Mouse (Mus musculus) kidney, postnatal 0 days (tissue): ENCODE results near the gene BC005624. TPM values are rescaled to one million over a fixed set of nuclear protein-coding genes. Genes with fewer than 3 reads are reported as not detected.
A peak's percentile ranks its signal among the peaks of the same experiment; 100 is the strongest.

ENCODE experiments used
- ATAC-seq: fragments of 200-750 bp; cut with Nextera tagmentation; replicated peaks from 2 replicates; pipeline ENCODE4 v1.8.0; 2017; ENCODE audit warnings: low read depth, moderate number of reproducible peaks, moderate TSS enrichment, moderate library complexity; ENCODE audit not compliant: low FRiP score
- DNase-seq: peaks from one replicate; pipeline ENCODE4 v3.0.0-alpha.2; 2016; ENCODE audit warnings: low spot score
- H3K27ac ChIP-seq: fragments of 300-500 bp; sonication (generic); 2 replicates; pipeline ENCODE4 v1.5.1; 2014; ENCODE audit warnings: mild to moderate bottlenecking
- H3K27me3 ChIP-seq: fragments of 300-500 bp; sonication (generic); 2 replicates; pipeline ENCODE4 v1.6.1; 2014; ENCODE audit warnings: low read length, mixed read lengths; ENCODE audit not compliant: insufficient read depth
- H3K36me3 ChIP-seq: fragments of 300-500 bp; sonication (generic); 2 replicates; pipeline ENCODE4 v1.6.1; 2014; ENCODE audit warnings: low read length, mixed read lengths; ENCODE audit not compliant: insufficient read depth
- H3K4me1 ChIP-seq: fragments of 300-500 bp; sonication (generic); replicated peaks from 2 replicates; pipeline ENCODE4 v1.6.1; 2014; ENCODE audit warnings: antibody characterized with exemption, low read length, mixed read lengths; ENCODE audit not compliant: insufficient read depth
- H3K4me2 ChIP-seq: fragments of 300-500 bp; sonication (generic); 2 replicates; pipeline ENCODE4 v1.6.1; 2014; ENCODE audit warnings: mild to moderate bottlenecking, low read length, moderate library complexity, mixed read lengths
- H3K4me3 ChIP-seq: fragments of 300-500 bp; sonication (generic); replicated peaks from 2 replicates; pipeline ENCODE4 v1.5.1; 2014; ENCODE audit warnings: low read depth, low read length
- H3K9ac ChIP-seq: fragments of 300-500 bp; sonication (generic); 2 replicates; pipeline ENCODE4 v1.6.1; 2014; ENCODE audit warnings: low read depth, low read length
- H3K9me3 ChIP-seq: fragments of 300-500 bp; sonication (generic); replicated peaks from 2 replicates; pipeline ENCODE4 v1.6.1; 2016; ENCODE audit warnings: low read length, inconsistent platforms, mixed read lengths
- CTCF ChIP-seq: IDR thresholded peaks from 2 replicates; pipeline ENCODE4 v1.5.1; 2016; ENCODE audit warnings: antibody characterized with exemption, low read depth, mild to moderate bottlenecking, moderate library complexity
- WGBS: fragments of 180-500 bp; shearing (Covaris S2); extraction: QIAGEN DNeasy Blood & Tissue Kit; methylation state at CpG from one replicate; pipeline ENCODE4 v1.1.7; 2014; 5-methylcytosine and 5-hydroxymethylcytosine counted together
- polyA plus RNA-seq: library from polyadenylated mRNA; unstranded; fragments of >200 nt; fragmentation: Nextera tagmentation; extraction: Ambion mirVana; gene quantifications from 2 replicates; pipeline ENCODE4 v1.2.1, GENCODE M21; 2015

The BC005624 gene
- polyA plus RNA-seq, 1 experiment from 2014 or later = 47.2 TPM

DNA sequence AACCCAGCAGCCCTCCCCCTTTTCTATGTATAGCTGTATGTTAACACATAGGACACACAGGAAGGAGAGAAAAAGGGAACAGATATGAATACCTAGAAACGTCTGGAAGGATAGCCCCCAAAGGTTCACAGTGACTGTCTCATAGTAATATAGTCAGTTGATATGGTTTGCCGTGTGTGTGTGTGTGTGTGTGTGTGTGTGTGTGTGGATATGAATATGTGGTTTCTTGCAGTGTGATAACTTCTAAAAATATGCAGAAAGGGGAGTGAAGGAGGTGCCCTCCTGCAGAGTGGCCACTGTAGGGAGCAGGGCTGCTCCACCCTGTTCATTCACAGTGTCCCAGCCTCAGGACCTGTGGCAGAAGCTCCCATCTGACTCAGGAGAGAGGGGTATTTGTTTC is 23.5 kb upstream of the BC005624 start:
- DNase-seq (no peak), ATAC-seq (no peak)
- H3K9ac ChIP-seq = no peak overlapping the region
- no peak overlapping the region for H3K27ac ChIP-seq
- no peaks in the 10 kb centered on the region for H3K27me3 ChIP-seq
- H3K36me3 ChIP-seq = peaks cover 13% of the 10 kb centered on the region
- H3K9me3 ChIP-seq = no peaks in the 10 kb centered on the region
- H3K4me2 ChIP-seq = no peak overlapping the region
- 92% methylated on average over 2 of the region's 2 CpGs for WGBS
- no peak overlapping the region for H3K4me3 ChIP-seq
- no peak for TF ChIP-seq CTCF
- H3K4me1 ChIP-seq = no peaks in the 10 kb centered on the region

DNA sequence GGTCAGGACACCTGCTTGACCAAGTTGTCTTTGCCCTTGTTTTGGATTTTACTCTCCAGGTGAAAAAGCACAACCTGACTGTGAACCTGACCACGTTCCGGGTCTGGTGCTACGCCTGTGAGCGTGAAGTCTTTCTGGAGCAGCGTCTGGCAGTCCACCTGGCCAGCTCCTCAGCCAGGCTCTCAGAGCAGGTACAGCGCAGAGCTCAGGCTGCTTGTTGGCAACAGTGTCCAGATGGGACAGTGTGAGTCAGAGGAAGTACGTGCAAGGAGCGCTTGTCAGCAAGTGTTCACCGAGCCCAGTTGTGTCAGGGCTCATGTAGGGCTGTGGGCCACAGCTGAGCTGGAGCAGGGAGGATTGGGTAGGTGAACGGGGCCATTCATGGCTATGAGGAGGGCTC is 20.9 kb upstream of the BC005624 start:
- Histone ChIP-seq H3K4me1 (no peaks in the 10 kb centered on the region), H3K4me3 (no peak overlapping the region), H3K4me2 (no peak overlapping the region), H3K27ac (no peak overlapping the region), H3K9ac (no peak overlapping the region), H3K9me3 (no peaks in the 10 kb centered on the region), H3K36me3 (peaks cover 20% of the 10 kb centered on the region), H3K27me3 (no peaks in the 10 kb centered on the region)
- 93% methylated on average over 10 of the region's 10 CpGs for WGBS
- no peak for TF ChIP-seq CTCF
- ATAC-seq (no peak), DNase-seq (no peak)

DNA sequence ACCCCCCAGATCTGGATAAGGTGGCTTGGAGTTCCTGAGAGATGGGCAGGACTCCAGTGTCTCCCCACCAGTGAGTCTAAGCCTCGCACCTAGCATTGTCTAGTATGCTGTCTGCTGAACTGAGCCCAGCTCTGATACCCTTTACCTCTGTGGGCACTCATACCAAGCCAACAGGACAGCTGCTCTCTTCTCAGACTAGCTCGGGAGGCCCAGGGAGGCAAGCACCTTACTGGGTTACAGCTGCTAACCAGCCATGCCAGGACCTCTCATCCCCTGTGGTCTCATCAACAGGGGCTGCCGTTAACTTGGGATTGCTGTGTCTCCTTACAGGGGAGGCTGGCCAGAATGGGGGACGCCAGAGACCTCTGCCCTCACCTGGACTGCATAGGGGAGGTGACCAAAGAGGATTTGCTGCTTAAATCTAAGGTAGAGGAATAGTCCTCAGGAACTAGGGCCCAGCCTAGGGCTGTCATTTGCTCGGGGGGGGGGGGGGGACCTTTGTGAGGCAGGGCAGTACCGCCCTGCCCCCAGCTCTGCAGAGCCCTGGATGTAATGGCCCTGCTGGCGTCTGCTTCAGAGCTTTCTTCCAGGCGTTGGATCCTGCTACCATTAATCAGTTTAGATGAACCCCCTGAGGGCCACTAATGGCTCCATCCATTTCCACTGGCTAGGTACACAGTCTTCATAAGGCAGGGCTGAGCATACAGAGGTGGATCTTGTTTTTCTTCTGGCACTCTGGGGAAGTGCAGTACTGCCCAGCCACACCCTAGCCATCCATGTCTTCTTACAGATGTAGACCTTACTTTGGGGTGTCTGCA is 16.7 kb upstream of the BC005624 start:
- Histone ChIP-seq H3K4me2 (no peak overlapping the region), H3K36me3 (peaks cover 11% of the 10 kb centered on the region; the same call in 1 of the 2 replicates), H3K27ac (no peak overlapping the region), H3K27me3 (no peaks in the 10 kb centered on the region), H3K4me1 (0 out of 2 replicates have a peak, but pooled peaks cover 6% of the 10 kb centered on the region), H3K4me3 (no peak overlapping the region), H3K9ac (no peak overlapping the region), H3K9me3 (no peaks in the 10 kb centered on the region)
- no peak for DNase-seq
- 54% methylated on average over 8 of the region's 8 CpGs for WGBS
- TF ChIP-seq CTCF = no peak
- no peak for ATAC-seq

DNA sequence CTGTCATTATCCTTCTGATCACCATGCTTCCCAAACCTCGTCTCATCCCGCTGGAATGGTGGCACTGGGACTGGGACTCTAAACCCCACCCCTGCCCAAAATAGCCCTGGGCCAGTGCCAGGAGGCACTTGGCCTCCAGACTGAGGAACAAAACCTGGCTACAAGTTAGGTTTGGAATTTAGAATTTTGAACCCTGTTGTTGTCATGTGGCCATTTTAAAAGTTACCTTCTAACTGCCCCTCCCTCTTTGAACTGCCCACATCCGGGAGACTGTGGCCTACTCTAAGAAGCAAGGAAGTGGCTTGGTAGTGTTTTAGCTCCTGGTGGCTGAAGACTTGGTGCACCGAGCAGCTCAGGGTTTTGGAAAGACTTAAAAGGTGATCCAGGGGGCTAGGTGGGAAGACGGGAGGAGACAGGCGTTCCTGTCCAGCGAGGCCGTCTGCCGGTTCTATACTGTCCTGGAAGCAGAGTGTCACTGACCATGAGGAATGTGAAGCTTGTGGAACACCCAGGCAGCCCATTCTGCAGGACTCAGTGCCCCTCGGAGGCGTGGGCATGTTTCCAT is 13.5 kb upstream of the BC005624 start:
- Histone ChIP-seq H3K9ac (peak overlapping the region; percentile 37; the same call in 1 of the 2 replicates), H3K36me3 (peaks cover 7% of the 10 kb centered on the region; the same call in 1 of the 2 replicates), H3K27me3 (no peaks in the 10 kb centered on the region), H3K4me3 (no peak overlapping the region), H3K4me1 (0 out of 2 replicates have a peak, but pooled peaks cover 6% of the 10 kb centered on the region), H3K4me2 (peak overlapping the region; percentile 21; the same call in 1 of the 2 replicates), H3K9me3 (no peaks in the 10 kb centered on the region), H3K27ac (peak overlapping the region; percentile 36; the same call in 1 of the 2 replicates)
- no peak for TF ChIP-seq CTCF
- 58% methylated on average over 11 of the region's 11 CpGs for WGBS
- DNase-seq (peak; percentile 7), ATAC-seq (no peak)

DNA sequence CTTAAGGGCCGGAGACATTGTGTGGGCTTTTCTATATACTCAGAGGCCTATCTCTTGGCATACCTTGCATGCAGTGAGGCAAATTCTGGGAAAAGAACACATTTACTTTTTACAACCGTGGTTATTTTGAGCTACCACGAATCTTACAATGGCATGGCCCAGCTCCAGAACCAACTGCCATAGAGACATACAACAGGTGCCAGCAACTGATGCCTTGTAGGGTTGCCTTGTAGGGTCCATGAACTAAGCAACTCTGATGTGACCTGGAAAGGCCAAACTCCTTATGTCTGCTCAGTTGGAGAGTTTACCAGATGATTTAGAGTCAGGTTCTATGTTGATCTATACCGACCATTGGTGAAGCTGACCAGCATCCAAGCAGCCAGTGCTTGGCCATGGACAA is 12.9 kb upstream of the BC005624 start:
- no peak overlapping the region for H3K9ac ChIP-seq
- no peak for TF ChIP-seq CTCF
- 91% methylated on average over 4 of the region's 4 CpGs for WGBS
- no peaks in the 10 kb centered on the region for H3K9me3 ChIP-seq
- H3K4me1 ChIP-seq = 0 out of 2 replicates have a peak, but pooled peaks cover 6% of the 10 kb centered on the region
- H3K36me3 ChIP-seq = 0 out of 2 replicates have a peak, but pooled peaks cover 2% of the 10 kb centered on the region
- H3K4me2 ChIP-seq = no peak overlapping the region
- H3K27me3 ChIP-seq = no peaks in the 10 kb centered on the region
- no peak overlapping the region for H3K4me3 ChIP-seq
- H3K27ac ChIP-seq = no peak overlapping the region
- DNase-seq (no peak), ATAC-seq (no peak)

DNA sequence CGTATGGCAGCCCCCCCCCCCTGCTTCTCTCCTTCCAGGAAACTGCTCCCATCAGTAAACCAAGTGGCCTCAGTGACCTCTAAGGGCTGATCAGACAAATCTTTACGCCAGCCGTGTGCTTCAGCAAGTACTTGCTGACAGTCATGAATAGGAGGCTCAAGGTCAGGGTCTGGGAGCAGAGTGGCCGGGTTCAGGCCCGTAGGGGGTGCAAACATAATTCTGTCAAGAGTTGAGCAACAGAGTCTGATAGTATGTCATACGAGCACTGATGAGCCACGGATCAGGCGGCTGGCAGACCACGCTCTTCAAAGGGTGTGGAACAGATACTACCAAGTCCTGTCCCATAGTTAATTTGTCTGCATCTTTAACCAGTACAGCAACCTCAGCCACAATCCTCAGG is 8.2 kb upstream of the BC005624 start:
- H3K9ac ChIP-seq = no peak overlapping the region
- H3K27me3 ChIP-seq = no peaks in the 10 kb centered on the region
- 0 out of 2 replicates have a peak, but pooled peaks cover 1% of the 10 kb centered on the region for H3K4me1 ChIP-seq
- 70% methylated on average over 9 of the region's 9 CpGs for WGBS
- no peak for ATAC-seq
- H3K4me2 ChIP-seq = no peak overlapping the region
- H3K36me3 ChIP-seq = no peaks in the 10 kb centered on the region
- TF ChIP-seq CTCF = no peak
- no peak for DNase-seq
- no peak overlapping the region for H3K27ac ChIP-seq
- no peaks in the 10 kb centered on the region for H3K9me3 ChIP-seq
- no peak overlapping the region for H3K4me3 ChIP-seq
